Mouse (Mus musculus): ENCODE measurements around the gene Casz1. TPM values are rescaled to one million over a fixed set of nuclear protein-coding genes. Genes with fewer than 3 reads are reported as not detected.

The Casz1 gene
- polyA plus RNA-seq, 1 experiment from 2014 or later: 15.9 TPM

- H3K36me3 ChIP-seq: peaks cover 2% of the 10 kb centered on the region; the same call in 1 of the 2 replicates
- H3K9me3 ChIP-seq: no peaks in the 10 kb centered on the region
- H3K27ac ChIP-seq: peak overlapping the region; percentile 94
- WGBS: 67% methylated on average over 8 of the region's 8 CpGs
- no peak overlapping the region for H3K4me3 ChIP-seq
- peaks cover 96% of the 10 kb centered on the region for H3K4me1 ChIP-seq
- no peak for DNase-seq (ENCODE audit: low spot score)
- H3K27me3 ChIP-seq (ENCODE audit: insufficient read depth, poor library complexity, severe bottlenecking): peaks cover 36% of the 10 kb centered on the region; the same call in 1 of the 2 replicates
Observed at GRCm38 (mm10) chr4:148923976-148924375, 119.7 kb downstream of the Casz1 start.

- H3K9me3 ChIP-seq: no peaks in the 10 kb centered on the region
- peak overlapping the region; percentile 94 for H3K27ac ChIP-seq
- peaks cover 6% of the 10 kb centered on the region; the same call in 1 of the 2 replicates for H3K36me3 ChIP-seq
- DNase-seq (ENCODE audit: low spot score): no peak
- 32% methylated on average over 18 of the region's 18 CpGs for WGBS
- H3K4me3 ChIP-seq: no peak overlapping the region; the same call in 1 of the 2 replicates
- peaks cover 24% of the 10 kb centered on the region; the same call in 1 of the 2 replicates for H3K27me3 ChIP-seq (ENCODE audit: insufficient read depth, poor library complexity, severe bottlenecking)
- peaks cover 98% of the 10 kb centered on the region for H3K4me1 ChIP-seq
Observed at GRCm38 (mm10) chr4:148925589-148926359, 121.5 kb downstream of the Casz1 start.

GRCm38 (mm10) chr4:148926459-148926858, 122.2 kb downstream of the Casz1 start:
- no peaks in the 10 kb centered on the region for H3K9me3 ChIP-seq
- H3K27ac ChIP-seq: peak overlapping the region; percentile 94
- no peak for DNase-seq (ENCODE audit: low spot score)
- H3K36me3 ChIP-seq: peaks cover 6% of the 10 kb centered on the region; the same call in 1 of the 2 replicates
- 0 out of 2 replicates have a peak overlapping the region, but pooled peaks have one; percentile 1 for H3K4me3 ChIP-seq
- H3K4me1 ChIP-seq: peaks cover 100% of the 10 kb centered on the region
- WGBS: 36% methylated on average over 8 of the region's 8 CpGs
- peaks cover 20% of the 10 kb centered on the region; the same call in 1 of the 2 replicates for H3K27me3 ChIP-seq (ENCODE audit: insufficient read depth, poor library complexity, severe bottlenecking)

- Histone ChIP-seq H3K27me3 (ENCODE audit: insufficient read depth, poor library complexity, severe bottlenecking) (peaks cover 16% of the 10 kb centered on the region; the same call in 1 of the 2 replicates), H3K9me3 (no peaks in the 10 kb centered on the region), H3K4me1 (peaks cover 99% of the 10 kb centered on the region), H3K4me3 (no peak overlapping the region), H3K36me3 (peaks cover 14% of the 10 kb centered on the region), H3K27ac (peak overlapping the region; percentile 94)
- 44% methylated on average over 9 of the region's 9 CpGs for WGBS
- DNase-seq (ENCODE audit: low spot score): no peak
Observed at GRCm38 (mm10) chr4:148928316-148928715, 124.1 kb downstream of the Casz1 start.

- H3K27ac ChIP-seq: peak overlapping the region; percentile 94
- no peak for DNase-seq (ENCODE audit: low spot score)
- no peaks in the 10 kb centered on the region for H3K9me3 ChIP-seq
- peaks cover 99% of the 10 kb centered on the region for H3K4me1 ChIP-seq
- peaks cover 17% of the 10 kb centered on the region for H3K36me3 ChIP-seq
- peaks cover 21% of the 10 kb centered on the region; the same call in 1 of the 2 replicates for H3K27me3 ChIP-seq (ENCODE audit: insufficient read depth, poor library complexity, severe bottlenecking)
- 88% methylated on average over 16 of the region's 16 CpGs for WGBS
- H3K4me3 ChIP-seq: no peak overlapping the region
Observed at GRCm38 (mm10) chr4:148928876-148929275, 124.6 kb downstream of the Casz1 start.

- H3K4me1 ChIP-seq: peaks cover 99% of the 10 kb centered on the region
Observed at GRCm38 (mm10) chr4:148930721-148931229, 126.5 kb downstream of the Casz1 start.

GRCm38 (mm10) chr4:148933109-148933508, 128.9 kb downstream of the Casz1 start:
- no peak for DNase-seq (ENCODE audit: low spot score)
- peak overlapping the region; percentile 67 for H3K27ac ChIP-seq
- H3K36me3 ChIP-seq: peaks cover 49% of the 10 kb centered on the region
- H3K27me3 ChIP-seq (ENCODE audit: insufficient read depth, poor library complexity, severe bottlenecking): 0 out of 2 replicates have a peak, but pooled peaks cover 26% of the 10 kb centered on the region
- H3K4me3 ChIP-seq: no peak overlapping the region
- H3K4me1 ChIP-seq: peaks cover 91% of the 10 kb centered on the region
- WGBS: 80% methylated on average over 13 of the region's 13 CpGs
- H3K9me3 ChIP-seq: no peaks in the 10 kb centered on the region

More at GRCm38 (mm10) chr4:148930721-148931229, 126.5 kb downstream of the Casz1 start:
- 34% methylated on average over 9 of the region's 9 CpGs for WGBS
- DNase-seq (ENCODE audit: low spot score): peak; percentile 88
- H3K4me3 ChIP-seq: peak overlapping the region; percentile 10; the same call in 1 of the 2 replicates
- H3K9me3 ChIP-seq: no peaks in the 10 kb centered on the region
- peak overlapping the region; percentile 94 for H3K27ac ChIP-seq
- 0 out of 2 replicates have a peak, but pooled peaks cover 16% of the 10 kb centered on the region for H3K27me3 ChIP-seq (ENCODE audit: insufficient read depth, poor library complexity, severe bottlenecking)
- peaks cover 27% of the 10 kb centered on the region for H3K36me3 ChIP-seq

- 0 out of 2 replicates have a peak, but pooled peaks cover 32% of the 10 kb centered on the region for H3K27me3 ChIP-seq (ENCODE audit: insufficient read depth, poor library complexity, severe bottlenecking)
- no peak overlapping the region for H3K4me3 ChIP-seq
- 23% methylated on average over 13 of the region's 13 CpGs for WGBS
- H3K4me1 ChIP-seq: peaks cover 90% of the 10 kb centered on the region
- H3K36me3 ChIP-seq: peaks cover 64% of the 10 kb centered on the region
- no peaks in the 10 kb centered on the region for H3K9me3 ChIP-seq
- peak overlapping the region; percentile 78 for H3K27ac ChIP-seq
- DNase-seq (ENCODE audit: low spot score): peak; percentile 85
Observed at GRCm38 (mm10) chr4:148935211-148935610, 131.0 kb downstream of the Casz1 start.

- no peak for DNase-seq (ENCODE audit: low spot score)
- Histone ChIP-seq H3K4me1 (peaks cover 90% of the 10 kb centered on the region), H3K9me3 (no peaks in the 10 kb centered on the region), H3K27ac (0 out of 2 replicates have a peak overlapping the region, but pooled peaks have one; percentile 78), H3K36me3 (peaks cover 66% of the 10 kb centered on the region), H3K4me3 (no peak overlapping the region), H3K27me3 (ENCODE audit: insufficient read depth, poor library complexity, severe bottlenecking) (0 out of 2 replicates have a peak, but pooled peaks cover 32% of the 10 kb centered on the region)
- WGBS: 75% methylated on average over 12 of the region's 12 CpGs
Observed at GRCm38 (mm10) chr4:148936111-148936510, 131.9 kb downstream of the Casz1 start.

- Histone ChIP-seq H3K36me3 (peaks cover 71% of the 10 kb centered on the region), H3K27me3 (ENCODE audit: insufficient read depth, poor library complexity, severe bottlenecking) (0 out of 2 replicates have a peak, but pooled peaks cover 32% of the 10 kb centered on the region), H3K4me1 (peaks cover 87% of the 10 kb centered on the region), H3K4me3 (no peak overlapping the region), H3K27ac (no peak overlapping the region), H3K9me3 (no peaks in the 10 kb centered on the region)
- 85% methylated on average over 12 of the region's 12 CpGs for WGBS
- no peak for DNase-seq (ENCODE audit: low spot score)
Observed at GRCm38 (mm10) chr4:148936727-148937126, 132.5 kb downstream of the Casz1 start.

GRCm38 (mm10) chr4:148938546-148938945, 134.3 kb downstream of the Casz1 start:
- WGBS: 75% methylated on average over 26 of the region's 26 CpGs
- H3K36me3 ChIP-seq: peaks cover 75% of the 10 kb centered on the region
- peaks cover 74% of the 10 kb centered on the region for H3K4me1 ChIP-seq

GRCm38 (mm10) chr4:148940674-148941211, 136.5 kb downstream of the Casz1 start:
- Histone ChIP-seq H3K4me3 (peak overlapping the region; percentile 28), H3K36me3 (peaks cover 87% of the 10 kb centered on the region), H3K27me3 (ENCODE audit: insufficient read depth, poor library complexity, severe bottlenecking) (peaks cover 35% of the 10 kb centered on the region), H3K27ac (peak overlapping the region; percentile 77), H3K9me3 (no peaks in the 10 kb centered on the region), H3K4me1 (peaks cover 63% of the 10 kb centered on the region)
- 16% methylated on average over 25 of the region's 25 CpGs for WGBS
- peak; percentile 94 for DNase-seq (ENCODE audit: low spot score)

More at GRCm38 (mm10) chr4:148938546-148938945, 134.3 kb downstream of the Casz1 start:
- H3K4me3 ChIP-seq: no peak overlapping the region
- H3K27ac ChIP-seq: peak overlapping the region; percentile 77; the same call in 1 of the 2 replicates
- H3K27me3 ChIP-seq (ENCODE audit: insufficient read depth, poor library complexity, severe bottlenecking): peaks cover 33% of the 10 kb centered on the region; the same call in 1 of the 2 replicates
- no peak for DNase-seq (ENCODE audit: low spot score)
- H3K9me3 ChIP-seq: no peaks in the 10 kb centered on the region
